Mouse (Mus musculus): Measurements from ENCODE around the gene Bola3.

Gene Bola3

DNA sequence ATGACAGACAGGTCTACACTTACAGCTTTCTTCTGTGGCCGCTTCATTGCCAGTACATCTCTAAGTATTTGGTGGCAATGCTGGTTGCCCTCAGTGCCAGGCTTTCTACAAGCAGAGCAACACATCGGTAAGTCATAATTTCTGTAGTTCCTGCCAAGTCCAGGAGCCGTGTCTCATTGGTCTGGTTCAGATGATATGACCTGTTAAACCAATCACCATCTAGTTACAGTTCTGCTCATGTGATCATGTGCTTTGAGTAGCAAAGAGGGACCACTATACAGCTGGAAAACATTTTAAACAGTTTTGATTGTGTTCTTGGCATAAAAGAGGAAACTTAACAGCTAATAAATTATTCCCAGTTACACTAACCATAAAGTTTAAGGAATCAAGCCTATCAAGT is 1.0 kb upstream of the Bola3 start:
- DNase-seq (ENCODE audit: low spot score in 2 of 2), result no peak

DNA sequence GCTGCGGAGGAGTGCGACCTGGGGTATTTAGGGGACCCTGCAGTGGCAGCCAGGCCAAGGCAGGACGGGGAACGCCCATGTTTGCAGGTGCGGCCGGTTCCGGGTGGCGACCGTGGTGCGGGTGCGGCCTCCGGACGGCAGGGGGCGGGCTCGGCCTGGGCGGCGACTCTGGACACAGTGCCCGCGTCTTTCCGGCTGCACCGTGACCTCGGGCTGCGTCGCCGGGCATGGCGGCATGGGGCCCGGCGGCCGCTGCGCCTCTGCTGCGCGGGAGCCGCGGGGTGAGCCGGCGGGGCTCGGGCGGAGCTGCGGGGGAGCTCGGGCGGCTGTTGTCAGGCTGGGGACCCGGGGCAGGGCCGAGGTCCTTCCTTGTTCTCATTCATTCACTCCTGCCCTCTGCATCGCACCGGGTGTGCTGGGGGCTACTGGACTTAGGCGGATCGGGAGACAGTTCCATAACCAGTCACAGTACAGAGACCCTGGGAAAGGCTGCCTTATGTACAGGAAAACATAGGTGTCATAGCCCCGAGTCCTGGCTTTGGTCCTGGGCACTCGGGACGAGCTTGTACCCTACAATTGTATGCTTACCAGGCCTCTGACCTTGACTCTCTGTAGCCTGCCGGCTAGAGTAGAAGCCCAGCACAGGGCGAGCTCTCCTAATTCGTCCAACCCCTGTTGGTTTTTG is 469 bp downstream of the Bola3 start:
- peak; percentile 83 to 85 for DNase-seq (ENCODE audit: low spot score in 2 of 2)

- DNase-seq (ENCODE audit: low spot score in 2 of 2), result no peak
Observed at GRCm38 (mm10) chr6:83350172-83350571, 1.2 kb downstream of the Bola3 start.

DNA sequence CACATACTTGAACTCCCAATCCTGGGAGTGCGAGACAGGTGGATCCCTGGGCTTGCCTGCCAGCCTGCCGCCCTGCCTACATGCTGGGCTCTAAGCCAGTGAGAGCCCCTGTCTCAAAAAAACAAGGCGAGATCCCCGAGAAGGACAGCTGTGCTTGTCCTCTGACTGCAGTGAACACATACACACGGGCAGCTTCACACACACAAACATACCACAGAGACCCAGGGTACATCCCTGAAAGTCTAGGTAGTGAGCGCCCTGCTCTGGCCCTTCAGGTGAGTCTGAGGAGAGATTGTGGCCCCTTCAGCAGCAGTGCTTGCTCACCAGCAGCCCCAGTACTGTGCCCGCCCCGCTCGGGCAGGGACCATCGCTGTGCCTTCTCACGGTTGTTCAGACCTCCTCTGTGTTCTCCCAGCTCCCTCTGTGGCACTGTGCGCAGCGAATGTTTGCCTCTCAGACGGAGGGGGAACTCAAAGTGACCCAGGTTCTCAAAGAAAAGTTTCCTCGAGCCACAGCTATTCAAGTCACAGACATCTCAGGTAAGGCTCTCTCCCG is 2.0 kb downstream of the Bola3 start:
- DNase-seq (ENCODE audit: low spot score in 2 of 2), result no peak

DNA sequence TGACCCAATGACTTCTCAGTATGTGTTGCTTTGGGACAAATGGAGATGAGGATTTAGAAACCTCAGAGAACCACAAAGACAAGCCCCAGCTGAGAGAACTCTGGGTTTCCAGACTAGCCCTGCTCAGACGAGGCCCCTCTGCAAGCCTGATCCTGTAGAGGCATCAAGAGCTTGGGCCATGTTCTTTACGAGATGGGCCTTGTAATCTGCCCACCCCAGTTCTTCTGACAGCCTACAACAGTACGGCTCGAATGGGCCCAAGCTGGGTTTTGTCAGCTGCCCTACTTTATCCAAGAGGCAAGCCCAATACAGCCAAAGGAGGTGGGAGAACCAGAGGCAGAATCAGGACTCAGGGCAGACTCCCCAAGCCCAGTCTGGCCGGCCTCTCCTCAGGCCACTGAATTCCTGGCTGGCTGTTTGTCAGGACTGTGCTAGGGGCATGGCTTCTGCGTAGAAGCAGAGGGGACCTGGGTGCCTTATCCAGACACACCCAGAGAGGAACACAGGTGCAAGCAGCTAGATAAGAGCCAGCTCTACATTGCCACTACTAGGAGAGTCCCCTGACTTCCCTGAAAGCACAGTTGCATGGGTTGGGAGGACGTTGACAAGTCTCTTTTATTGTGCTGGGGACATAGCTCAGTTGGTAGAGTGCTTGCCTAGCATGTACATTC is 2.7 kb downstream of the Bola3 start:
- no peak for DNase-seq (ENCODE audit: low spot score in 2 of 2)

DNA sequence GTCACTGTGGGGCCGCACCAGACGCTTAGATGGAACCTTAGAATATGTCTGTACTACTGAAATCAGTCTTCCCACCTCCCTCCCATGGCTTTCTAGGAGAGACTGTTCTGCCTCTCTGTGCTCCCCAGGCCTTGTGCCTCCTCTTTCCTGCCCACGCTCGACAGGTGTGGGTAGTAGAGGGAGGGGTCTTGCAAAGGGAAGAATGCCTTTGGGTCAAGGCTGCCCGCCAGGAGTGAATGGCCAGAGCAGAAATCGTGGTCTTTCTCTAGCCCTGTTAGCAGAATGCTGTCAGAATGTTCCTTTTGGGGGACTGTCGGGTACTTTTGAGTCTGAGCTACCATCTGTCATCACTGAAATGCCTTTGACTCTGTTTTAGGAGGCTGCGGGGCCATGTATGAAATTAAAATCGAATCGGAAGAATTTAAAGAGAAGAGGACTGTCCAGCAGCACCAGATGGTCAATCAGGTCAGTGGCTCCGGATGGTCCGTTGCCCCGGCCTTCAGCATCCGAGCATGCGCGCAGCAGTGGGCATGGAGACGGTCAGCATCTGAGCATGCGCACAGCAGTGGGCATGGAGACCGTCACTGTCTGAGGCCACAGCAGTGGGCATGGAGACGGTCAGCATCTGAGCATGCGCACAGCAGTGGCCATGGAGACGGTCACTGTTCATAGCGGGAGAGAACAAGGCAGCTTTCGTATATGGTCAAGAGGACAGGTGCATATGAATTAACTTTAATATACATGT is 3.9 kb downstream of the Bola3 start:
- no peak for DNase-seq (ENCODE audit: low spot score in 2 of 2)

DNA sequence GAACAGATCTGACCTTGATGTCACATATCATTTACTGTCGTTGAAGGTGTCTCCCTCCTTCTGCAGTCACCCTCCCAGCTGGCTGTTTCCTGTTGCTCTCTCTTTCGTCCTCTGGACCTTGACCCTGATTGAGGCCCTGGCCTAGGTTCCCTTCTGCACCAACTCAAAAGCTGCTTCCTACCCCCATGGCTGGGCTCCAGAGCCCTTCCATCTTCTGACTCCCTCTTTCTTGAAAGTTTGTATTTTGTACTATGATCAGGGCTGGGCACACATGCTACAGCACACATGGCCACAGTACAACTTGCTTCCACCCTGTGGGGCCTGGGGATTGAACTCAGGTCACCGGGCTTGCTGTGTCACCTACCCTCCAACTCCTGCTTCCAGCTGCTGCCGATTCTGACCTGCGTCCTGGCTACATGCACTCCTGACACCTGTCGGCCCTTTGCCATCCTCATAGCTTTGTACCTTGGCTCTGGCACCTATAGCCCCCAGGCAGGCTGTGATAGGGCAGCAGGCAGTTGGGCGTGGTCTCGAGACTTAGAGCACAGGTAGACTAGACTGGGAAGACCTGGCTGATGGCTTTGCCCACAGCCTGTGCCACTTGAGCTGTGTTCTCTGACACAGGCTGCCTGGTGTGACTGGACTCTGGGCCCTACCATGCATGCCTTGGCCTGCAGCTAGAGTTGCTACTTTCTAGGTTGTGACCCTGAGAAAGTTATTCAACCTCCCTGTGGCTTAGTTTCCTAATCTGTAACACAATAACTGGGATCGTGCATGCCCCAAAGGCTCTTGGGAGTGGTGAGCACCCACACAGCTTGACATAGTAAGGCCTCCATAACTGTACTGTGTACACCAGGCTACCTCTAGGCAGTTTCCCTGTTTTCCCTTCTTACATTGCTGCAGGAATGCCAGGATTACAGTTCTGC is 6.2 kb downstream of the Bola3 start:
- DNase-seq (ENCODE audit: low spot score in 2 of 2), result no peak

DNA sequence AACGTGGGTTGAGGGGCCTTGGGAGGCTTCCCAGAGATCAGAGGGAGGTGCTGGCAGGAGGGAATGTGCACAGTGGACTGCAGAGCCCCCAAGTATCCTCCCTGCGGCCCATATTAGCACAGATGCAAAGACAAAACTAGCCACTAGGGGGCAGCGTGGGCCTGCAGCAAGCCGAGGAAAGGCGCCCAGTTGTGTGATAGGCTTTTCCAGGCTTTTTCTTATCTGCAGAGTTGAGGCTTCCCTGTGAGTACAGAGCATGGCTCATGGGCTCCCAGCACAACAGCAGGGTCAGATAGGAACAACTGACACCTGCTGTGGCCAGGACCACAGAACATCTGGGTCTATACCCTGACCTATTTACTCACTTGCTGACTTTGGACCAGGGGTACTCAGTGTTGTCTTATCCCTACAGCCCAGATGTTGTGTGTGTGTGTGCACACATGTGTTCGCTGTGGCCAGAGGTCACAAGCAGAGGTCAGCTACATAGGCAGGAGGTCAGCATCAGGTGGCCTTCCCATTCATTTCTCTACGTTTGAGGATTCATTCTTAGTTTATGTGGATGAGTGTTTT is 7.7 kb downstream of the Bola3 start:
- peak; percentile 58 to 67 for DNase-seq (ENCODE audit: low spot score in 2 of 2)

DNA sequence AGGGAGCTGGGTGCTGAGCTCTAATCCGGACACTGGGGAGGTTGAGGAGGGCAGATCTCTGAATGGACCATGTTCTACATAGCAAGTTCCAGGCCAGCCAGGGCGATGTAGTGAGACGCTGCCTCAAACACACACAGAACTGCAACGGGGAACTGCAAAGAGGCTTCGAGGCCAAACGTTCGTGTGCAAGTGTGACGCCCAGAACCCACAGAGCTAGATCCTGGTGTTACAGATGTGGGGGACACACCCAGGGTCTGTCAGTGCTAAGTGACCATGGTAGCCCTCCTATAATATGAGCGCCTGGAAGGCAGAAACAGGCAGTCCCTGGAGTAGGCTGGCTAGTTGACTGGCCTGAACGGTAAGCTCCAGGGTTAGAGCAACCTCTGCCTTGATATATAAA is 8.5 kb downstream of the Bola3 start:
- no peak for DNase-seq (ENCODE audit: low spot score in 2 of 2)

DNA sequence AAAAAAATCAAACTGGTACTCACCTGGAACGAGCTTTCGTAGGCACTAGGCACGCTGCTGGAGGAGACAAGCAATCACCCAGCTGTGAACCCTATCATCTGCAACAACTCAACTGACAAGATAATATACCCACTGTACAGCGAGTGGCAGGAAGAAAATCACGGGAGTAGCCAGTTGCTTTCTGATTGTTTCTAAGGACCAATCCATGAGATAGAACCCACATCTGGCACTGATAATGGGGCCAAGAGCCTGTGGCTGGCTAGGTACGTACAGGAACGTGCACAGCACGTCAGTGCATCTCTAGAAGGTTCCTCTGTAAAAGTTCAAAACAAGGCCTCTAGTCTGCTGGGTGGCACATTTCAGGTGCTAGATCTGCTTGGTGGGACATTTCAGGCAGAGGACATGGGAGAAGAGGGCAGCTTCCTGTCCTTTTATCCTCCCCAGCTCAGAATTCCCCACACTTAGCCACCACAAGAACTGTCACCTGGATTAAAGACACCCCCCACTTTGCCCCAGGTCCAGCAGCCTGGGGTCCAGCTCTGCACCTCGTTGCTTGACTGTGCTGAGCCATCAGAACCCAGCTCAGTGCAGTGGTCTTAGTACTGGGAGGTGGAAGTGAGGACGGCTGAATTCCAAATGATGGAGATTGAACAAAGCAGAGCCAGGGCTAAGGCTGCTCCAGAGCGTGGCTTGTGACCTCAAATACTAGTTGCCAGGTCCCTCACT is 12.7 kb downstream of the Bola3 start:
- no peak for DNase-seq (ENCODE audit: low spot score in 2 of 2)

DNA sequence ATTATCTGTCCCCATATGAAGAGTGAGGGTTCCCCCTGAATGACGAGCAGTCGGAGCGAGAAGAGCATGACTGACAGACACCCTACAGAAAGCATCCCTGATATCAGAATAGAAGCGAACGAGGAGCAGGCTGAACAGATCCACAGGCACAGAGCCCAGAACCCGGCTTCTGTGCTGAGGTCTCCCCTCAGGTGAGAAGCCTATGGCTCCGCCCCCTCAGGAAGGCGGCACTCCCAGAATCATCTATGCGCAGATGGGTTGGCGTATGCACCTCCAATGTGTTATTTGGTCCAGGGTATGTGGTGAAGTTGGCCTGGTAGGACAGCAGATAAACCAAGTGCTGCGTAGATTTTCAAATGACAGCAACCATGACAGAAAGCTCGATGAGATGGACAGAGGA is 14.1 kb downstream of the Bola3 start:
- DNase-seq (ENCODE audit: low spot score in 2 of 2), result no peak

DNA sequence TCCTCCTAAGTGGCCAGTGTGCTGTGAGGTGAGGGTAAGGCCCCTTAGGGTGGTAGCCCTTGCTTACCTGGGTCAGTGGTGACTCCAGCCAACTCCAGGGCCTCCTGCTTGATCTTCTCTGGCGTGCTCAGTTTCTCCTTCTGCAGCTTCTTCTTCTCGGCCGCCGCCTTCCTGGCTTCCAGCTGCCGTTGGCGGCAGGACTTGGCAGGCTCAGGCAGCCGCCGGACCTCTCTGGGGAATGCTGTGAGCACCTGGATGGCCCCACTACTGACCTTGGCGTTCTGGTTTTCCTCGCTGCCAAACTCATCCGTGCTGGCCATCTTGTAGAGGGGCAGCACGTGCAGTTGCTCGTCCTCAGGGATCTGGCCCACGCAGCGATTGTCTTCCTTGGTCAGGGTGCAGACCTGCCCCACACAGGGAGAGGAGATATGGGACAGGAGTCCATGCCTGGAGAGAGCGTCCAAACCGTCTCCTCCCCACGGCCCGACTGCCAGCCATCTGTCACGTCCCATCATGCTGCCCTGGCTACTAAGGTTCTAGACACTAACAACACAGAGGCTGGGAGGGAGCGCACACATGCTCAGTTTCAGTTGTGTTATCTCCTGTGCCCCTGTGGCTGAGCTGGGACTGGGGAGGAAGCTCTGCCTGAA is 21.5 kb downstream of the Bola3 start:
- no peak for DNase-seq (ENCODE audit: low spot score in 2 of 2)

DNA sequence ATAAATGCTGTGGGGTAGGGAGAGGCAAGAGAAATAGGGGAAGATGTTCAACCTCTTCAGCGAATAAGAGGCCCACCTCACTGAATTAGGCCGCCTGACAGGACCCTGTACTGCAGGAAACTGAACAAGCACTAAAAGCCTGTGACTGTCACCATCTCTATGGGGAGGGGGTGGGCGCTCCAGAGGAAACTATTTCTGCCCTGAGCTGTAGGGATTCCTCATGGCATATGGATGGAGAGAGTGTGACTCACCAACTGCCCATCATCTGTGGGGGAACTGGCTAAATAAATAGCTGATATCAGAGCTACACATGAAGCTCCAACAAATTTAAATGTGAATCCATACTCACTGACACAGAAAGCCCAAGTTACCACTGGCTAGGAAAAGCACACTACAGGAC is 22.4 kb downstream of the Bola3 start:
- DNase-seq (ENCODE audit: low spot score in 2 of 2), result no peak

GRCm38 (mm10) chr6:83373704-83374300 is 24.9 kb downstream of the Bola3 start:
- DNase-seq (ENCODE audit: low spot score in 2 of 2), result peak in 1 of 2 experiments; percentile 21

DNA sequence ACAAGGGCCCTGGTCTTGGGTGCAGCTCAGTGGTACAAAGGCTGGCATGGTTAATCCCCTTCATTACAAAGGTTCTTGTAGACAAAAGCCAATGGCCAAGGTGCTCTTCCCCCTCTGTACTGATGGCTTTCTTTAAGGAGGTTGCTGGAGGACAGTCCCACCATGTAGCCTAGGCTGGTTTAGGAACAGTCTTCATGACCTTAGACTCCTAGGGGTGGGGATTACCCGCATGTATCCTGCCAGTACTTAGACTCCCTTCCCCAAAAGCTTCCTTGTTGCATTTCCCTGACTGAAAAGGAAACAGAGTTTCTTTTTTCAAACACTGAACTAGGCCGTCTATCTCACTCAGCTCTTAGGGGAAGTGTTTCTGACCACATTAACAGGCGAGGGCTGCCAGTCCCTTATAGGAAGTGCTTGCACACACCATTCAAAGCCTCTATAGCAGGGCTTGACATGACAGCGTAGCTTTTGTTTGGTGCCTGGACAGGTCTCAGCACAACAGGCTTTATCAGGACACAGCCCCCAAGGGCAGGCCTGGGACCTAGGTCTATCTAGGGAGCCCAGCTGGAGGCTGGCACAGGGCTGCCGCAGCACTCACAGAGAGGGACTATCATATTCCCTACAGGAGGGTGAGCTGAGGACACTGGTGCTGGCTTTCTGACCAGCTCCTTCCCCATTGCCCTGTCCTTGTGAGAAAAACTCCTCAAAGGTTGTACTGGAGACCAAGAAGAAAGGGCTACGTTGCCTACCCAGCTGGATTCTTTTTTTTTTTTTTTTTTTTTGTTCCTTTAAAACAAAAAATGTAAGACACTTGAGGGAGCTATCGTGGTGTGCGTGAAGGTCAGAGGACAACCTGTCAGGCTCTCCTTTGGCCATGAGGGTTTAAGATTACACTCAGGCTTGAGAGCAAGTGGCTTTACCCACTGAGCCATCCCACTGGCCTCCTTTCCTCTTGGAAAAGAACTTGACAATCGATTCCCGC is 32.9 kb downstream of the Bola3 start:
- peak; percentile 61 to 70 for DNase-seq (ENCODE audit: low spot score in 2 of 2)

DNA sequence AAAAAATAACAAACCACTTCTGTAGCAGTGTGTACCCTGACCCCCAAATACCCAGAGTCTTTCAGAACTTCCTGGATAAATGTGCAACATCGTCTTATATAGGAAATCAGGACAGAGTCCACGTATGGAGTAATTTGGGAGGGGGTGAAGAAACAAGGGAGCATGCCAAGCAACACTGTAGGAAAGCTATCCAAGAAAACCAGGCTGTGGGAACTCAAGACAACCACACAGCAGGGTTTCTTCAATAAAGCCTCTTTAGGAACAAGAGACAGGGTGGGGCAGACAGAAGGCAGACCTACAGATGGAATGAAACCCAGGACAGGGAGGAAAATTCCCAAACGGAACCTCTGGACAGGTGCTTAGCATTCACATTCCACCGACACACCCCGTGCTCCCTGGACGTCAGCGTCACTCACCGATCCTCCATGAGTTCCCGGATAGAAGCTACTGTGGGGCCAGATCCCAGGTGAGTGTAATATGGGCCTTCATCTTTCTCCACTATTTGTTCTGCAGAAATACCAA is 36.7 kb downstream of the Bola3 start:
- DNase-seq (ENCODE audit: low spot score in 2 of 2), result no peak

DNA sequence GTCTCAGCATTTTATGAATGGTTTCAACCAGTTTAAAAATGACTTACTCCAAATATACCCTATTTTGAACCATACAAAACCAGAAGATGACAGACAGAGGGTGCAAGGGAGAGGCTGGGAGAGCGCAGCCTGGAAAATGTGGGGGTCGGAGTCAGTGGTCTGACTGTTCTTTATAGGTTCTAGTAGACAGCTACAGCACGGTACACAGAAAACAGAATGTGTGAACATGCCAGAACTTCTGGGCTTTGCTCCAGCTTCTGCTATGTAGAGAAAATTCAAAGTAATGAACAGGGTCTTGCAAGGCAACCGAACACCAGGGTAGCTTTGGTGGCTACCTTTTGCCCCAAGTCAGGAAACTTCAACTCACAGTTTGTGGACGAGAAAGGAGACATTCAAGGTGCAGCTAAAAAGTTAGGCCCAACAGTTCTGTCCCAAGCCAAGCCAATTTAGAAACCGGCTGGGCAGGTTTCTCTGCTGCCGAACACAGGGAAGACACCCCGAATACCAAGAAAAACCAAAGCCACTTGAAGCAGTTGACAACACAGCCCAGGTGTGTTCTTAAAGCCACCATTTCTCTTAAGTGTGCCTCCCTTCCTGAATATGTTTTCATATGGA is 43.3 kb downstream of the Bola3 start:
- DNase-seq (ENCODE audit: low spot score in 2 of 2), result no peak

DNA sequence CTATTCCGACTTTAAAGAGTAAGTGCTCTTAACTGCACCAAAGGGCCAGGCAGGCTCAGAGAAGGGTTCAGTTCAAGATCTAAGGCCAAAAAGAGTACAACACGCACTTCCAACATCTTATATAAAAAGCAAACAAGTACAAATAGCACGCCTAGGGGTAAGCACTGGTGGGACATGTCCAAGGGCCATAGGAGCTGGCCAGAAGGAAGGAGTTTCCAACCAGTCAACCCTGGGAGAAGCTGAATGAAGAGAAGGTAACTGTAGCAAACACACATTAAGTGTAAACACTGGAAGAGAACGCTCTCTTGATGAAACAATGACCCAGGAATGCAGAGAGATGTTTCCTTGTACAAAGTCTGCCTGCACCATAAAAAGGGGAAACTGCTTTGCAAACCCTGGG is 45.2 kb downstream of the Bola3 start:
- no peak for DNase-seq (ENCODE audit: low spot score in 2 of 2)

Measured in heart, adult 9 months (tissue).